Mouse (Mus musculus) hindbrain, embryonic 16.5 days (tissue): Measurements from ENCODE around the gene Slc5a1. TPM values are rescaled to one million over a fixed set of nuclear protein-coding genes. Genes with fewer than 3 reads are reported as not detected.

Experiments used
- polyA plus RNA-seq: library from polyadenylated mRNA; unstranded; fragments of >200 nt; fragmentation: Nextera tagmentation; extraction: Ambion mirVana; gene quantifications from 2 replicates; pipeline ENCODE4 v1.2.1, GENCODE M21; 2015

Slc5a1 gene
- polyA plus RNA-seq, 1 experiment from 2014 or later, result 0.48 TPM

Other genes with a start within 250 kb of the Slc5a1 start
- gene Prr14l, start 250.0 kb upstream of the Slc5a1 start, polyA plus RNA-seq, result 7.8 TPM in 2 replicates
- gene Depdc5, start 240.5 kb upstream of the Slc5a1 start, polyA plus RNA-seq, result 21.5 and 27.1 TPM in 2 replicates
- 943 and 1,074 TPM in 2 replicates for gene Ywhah, start 85.4 kb upstream of the Slc5a1 start, polyA plus RNA-seq
- gene Spon2, start 114.2 kb downstream of the Slc5a1 start, polyA plus RNA-seq, result 4.7 and 6.2 TPM in 2 replicates
- gene Ctbp1, start 170.8 kb downstream of the Slc5a1 start, polyA plus RNA-seq, result 402 and 446 TPM in 2 replicates
- 136 and 142 TPM in 2 replicates for gene Maea, start 231.3 kb downstream of the Slc5a1 start, polyA plus RNA-seq